Mouse (Mus musculus) embryo, embryonic 10 days (tissue): ENCODE results near the gene Fam78a.
"Not testable (repeated sequence)": the region's sequence is repeated elsewhere in the genome, so short reads cannot be mapped to it uniquely, and the experiment has no call there.

Source experiments
- DNase-seq: peaks from one replicate; pipeline ENCODE4 v3.0.0-alpha.2; 2015; ENCODE audit warnings: low spot score

Fam78a gene

DNA sequence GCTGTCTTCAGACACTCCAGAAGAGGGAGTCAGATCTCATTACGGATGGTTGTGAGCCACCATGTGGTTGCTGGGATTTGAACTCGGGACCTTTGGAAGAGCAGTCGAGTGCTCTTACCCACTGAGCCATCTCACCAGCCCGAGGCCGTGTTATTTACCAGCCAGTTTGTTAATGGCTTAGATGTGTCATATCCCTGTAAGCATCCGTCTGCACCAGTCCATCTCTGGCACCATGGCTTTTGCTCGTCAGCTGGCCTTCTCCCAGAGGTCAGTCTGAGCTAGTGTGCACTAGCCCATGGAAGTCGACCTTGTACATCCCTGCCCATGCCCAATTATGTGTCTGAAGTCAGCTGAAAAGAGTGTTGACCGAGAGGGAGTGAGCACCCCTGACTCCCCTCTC is 44.0 kb downstream of the Fam78a start:
- not testable (repeated sequence) for DNase-seq

DNA sequence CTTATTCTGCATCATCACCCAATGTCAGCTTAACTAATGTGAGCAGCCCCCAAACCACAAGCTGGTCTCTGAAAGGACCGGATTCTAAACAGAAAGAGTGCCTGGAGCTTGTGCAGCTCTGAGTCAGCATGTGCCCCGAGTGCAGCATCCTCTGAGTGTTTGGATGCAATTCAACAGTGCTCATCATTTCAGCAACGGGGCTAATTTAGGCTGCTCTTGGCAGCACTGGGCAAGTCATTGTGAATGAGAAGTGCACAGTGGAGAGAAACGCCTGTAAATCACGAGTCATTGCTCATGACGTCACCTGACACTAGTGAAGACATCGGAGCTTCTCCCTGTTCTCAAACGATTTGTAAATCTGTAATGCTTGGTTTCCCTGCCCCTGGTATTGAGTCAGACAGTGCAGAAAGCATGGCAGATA is 46.0 kb downstream of the Fam78a start:
- no peak for DNase-seq

DNA sequence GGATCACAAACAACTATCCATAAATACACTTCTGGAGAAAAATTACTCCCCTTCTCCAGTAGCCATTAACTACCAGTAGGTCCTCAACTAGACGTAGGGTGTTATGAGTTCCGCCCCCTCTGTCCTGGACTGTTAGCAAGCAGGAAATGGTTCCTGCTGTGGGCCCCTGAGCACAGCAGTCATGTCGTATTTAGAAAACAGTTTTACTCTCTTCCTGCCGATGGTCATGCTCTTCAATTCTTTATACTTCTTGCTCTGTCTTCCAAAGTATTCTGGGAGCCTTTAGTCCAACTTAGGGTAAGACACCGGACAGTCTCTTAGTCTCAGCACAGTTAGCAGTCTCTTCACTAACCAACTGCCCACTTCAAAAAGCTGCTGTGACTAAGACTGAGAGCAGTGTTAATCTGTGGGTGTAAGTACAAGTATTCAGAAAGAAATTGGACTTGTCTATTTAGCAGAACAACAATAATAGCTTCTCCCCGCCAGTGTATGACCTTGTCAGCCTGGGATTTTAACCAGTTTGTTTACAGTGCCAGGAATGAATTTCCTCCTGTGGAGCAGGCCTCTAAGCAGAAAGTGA is 47.3 kb downstream of the Fam78a start:
- DNase-seq: no peak

DNA sequence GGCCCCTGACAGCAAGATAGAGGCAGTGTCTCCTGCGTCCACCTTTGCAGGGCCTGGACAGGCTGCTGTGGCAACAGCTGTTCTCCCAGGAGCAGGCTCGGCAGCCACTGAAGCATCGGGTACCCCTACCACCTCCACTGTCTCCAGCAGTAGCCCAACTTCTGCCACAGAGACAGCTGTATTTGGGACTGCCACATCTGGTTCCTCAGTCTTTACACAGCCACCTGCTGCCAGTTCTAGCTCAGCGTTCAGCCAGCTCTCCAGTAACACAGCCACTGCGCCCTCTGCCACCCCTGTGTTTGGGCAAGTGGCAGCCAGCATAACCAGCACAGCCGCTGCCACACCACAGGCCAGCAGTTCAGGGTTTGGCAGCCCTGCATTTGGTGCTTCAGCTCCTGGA is 50.5 kb downstream of the Fam78a start:
- DNase-seq: no peak

DNA sequence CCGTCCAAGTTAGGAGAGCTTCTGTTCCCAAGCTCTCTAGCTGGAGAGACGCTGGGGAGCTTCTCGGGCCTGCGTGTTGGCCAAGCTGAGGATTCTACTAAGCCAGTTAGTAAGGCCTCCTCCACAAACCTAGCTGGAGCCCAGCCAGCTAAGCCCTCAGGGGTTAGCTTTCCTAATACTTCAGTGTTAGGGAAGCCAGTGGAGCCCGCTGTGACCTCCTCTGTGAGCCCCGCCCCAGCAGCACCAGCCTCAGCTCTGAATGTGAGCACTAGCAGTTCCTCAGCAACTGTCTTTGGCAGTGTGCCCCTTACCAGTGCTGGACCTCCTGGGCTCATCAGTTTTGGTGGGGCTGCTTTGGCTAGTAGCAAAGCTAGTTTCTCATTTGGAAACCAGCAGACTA is 51.2 kb downstream of the Fam78a start:
- DNase-seq: no peak

DNA sequence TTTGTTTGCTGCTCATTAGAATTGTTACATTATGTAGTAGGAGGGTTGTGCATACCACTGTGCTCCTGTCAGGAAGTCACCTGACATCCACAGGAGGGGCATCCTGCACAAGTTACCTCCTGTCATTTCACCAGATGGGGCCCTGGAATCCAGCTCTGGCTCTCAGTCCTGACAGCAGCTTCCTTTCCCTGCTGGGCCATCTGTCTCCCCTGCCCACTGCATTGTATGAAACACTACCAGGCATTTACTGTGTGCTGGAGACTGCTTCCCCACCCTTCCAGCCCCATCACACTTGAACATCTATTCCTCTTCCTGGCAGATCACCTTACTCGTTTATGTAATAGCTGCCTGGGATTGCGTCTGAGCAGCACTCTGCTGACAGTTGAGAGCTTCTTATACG is 55.0 kb downstream of the Fam78a start:
- DNase-seq: no peak

DNA sequence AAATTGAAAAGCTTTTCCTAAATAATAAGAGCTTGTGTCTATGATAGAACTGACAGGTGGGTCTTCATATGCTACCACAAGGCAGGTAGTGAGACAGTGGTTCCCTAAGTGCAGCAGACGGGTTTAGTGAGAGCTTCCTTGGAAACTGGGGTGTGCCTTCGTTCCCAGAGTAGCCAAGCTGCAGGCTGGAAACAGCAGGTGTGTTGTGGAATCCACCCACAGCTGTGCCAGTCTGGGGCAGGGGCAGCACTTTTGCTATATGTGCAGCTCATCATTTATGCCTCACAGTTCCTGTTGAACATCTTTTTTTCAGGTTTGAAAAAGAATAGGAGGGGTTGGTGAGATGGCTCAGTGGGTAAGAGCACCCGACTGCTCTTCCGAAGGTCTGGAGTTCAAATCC is 60.3 kb downstream of the Fam78a start:
- DNase-seq: no peak

DNA sequence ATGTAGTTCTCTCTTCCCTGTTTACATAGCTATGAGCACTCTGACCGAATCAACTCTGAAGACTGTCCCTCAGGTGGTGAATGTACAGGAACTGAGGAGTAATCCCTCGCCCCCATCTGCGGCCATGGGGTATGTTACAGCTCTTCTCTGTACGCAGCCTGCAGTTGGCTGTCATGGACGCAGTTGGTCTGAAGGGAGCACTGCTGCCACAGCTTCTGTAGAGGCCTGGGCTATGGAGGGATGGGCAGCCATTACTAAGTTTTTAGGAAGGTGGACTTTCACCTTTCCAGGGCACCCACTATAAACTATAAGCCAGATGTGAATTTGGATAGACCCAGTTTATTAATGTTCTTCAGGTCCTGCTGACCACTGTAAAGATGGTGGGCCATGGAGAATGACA is 64.4 kb downstream of the Fam78a start:
- DNase-seq: no peak

DNA sequence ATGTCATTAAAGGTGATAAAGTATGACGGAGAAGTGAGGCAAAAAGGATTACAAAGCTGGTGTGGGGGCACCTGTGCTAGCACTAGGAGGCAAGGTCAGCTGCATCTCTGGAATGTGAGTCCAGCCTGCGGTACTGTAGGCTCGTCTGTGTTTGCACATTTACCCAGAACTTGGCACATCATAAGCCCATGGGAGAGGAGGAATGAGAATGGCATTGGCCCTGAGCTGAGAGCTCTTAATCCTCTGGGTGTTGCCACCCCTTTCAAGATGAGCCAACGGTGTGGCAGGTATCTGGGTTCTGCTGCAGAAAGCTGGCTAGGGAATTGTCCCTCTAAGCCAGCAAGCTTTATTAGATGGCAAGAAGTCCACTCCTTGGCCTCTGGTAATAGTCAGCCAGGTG is 65.0 kb downstream of the Fam78a start:
- no peak for DNase-seq

DNA sequence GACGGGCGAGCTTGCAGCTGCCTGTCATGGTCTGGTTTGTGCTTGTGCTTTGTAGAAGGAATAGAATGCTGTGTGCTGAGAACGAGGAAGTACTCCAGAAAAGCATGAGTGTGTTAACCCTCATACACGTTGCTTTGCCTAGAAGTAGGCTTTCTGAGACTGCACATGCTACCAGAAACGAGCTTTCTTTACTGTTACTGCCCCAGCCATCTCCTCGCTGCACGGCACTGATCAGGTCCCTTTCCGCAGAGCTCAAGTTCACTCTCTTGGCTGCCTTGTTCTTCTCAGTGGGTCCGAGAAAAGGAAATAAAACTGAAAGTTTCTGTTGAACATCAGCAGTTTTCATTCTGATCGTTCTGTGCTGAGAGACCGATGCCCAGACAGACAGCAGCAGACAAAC is 75.9 kb downstream of the Fam78a start:
- DNase-seq: no peak

DNA sequence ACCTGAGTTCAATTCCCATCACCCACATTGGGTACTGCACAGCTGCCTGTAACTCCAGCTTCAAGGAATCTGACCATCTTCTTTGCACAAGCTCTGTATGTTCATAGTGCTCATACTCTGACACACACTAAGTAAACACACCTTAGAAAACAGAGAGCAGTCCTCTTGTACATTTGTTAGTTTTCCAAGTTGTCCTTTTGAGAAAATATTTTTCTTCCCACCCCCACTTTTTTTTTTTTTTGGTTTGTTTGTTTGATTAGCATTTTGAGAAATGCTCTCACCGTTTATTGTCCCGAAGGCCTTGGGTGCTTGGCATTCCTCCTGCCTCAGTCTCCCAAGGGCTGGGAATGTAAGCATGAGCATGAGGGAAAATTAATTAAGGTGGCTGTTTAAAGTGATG is 76.3 kb downstream of the Fam78a start:
- no peak for DNase-seq
